Mouse (Mus musculus) lung, embryonic 16.5 days (tissue): Measurements from ENCODE around the gene Pxdc1. TPM values are rescaled to one million over a fixed set of nuclear protein-coding genes. Genes with fewer than 3 reads are reported as not detected.

ENCODE experiments used
- ATAC-seq: fragments of 200-750 bp; cut with Nextera tagmentation; 2 replicates; pipeline ENCODE4 v1.8.0; 2017; ENCODE audit warnings: low read depth, mild to moderate bottlenecking, moderate library complexity
- H3K27ac ChIP-seq: fragments of 300-500 bp; sonication (generic); 2 replicates; pipeline ENCODE4 v1.5.1; 2014; ENCODE audit warnings: mild to moderate bottlenecking, control low read depth, low read length
- H3K27me3 ChIP-seq: fragments of 300-500 bp; sonication (generic); 2 replicates; pipeline ENCODE4 v1.6.1; 2014; ENCODE audit warnings: low read depth, low read length, mixed read lengths; ENCODE audit not compliant: control insufficient read depth, insufficient read depth
- H3K36me3 ChIP-seq: fragments of 300-500 bp; sonication (generic); 2 replicates; pipeline ENCODE4 v1.6.1; 2014; ENCODE audit warnings: low read length; ENCODE audit not compliant: control insufficient read depth, insufficient read depth
- H3K4me1 ChIP-seq: fragments of 300-500 bp; sonication (generic); replicated peaks from 2 replicates; pipeline ENCODE4 v1.6.1; 2014; ENCODE audit warnings: low read length, mixed read lengths; ENCODE audit not compliant: control insufficient read depth, insufficient read depth
- H3K4me2 ChIP-seq: fragments of 300-500 bp; sonication (generic); 2 replicates; pipeline ENCODE4 v1.6.1; 2014; ENCODE audit warnings: low read depth, low read length, control low read depth
- H3K4me3 ChIP-seq: fragments of 300-500 bp; sonication (generic); 2 replicates; pipeline ENCODE4 v1.5.1; 2014; ENCODE audit warnings: mild to moderate bottlenecking, low read length, control low read depth
- H3K9ac ChIP-seq: fragments of 300-500 bp; sonication (generic); 2 replicates; pipeline ENCODE4 v1.6.1; 2014; ENCODE audit warnings: low read length, control low read depth
- H3K9me3 ChIP-seq: fragments of 300-500 bp; sonication (generic); 2 replicates; pipeline ENCODE4 v1.6.1; 2016; ENCODE audit warnings: low read length; ENCODE audit not compliant: control insufficient read depth
- WGBS: fragments of 180-500 bp; shearing (Covaris S2); extraction: QIAGEN DNeasy Blood & Tissue Kit; methylation state at CpG from one replicate; pipeline ENCODE4 v1.1.7; 2014; 5-methylcytosine and 5-hydroxymethylcytosine counted together
- polyA plus RNA-seq: library from polyadenylated mRNA; unstranded; fragments of >200 nt; fragmentation: Nextera tagmentation; extraction: Ambion mirVana; gene quantifications from 2 replicates; pipeline ENCODE4 v1.2.1, GENCODE M21; 2015

Pxdc1 gene
- polyA plus RNA-seq, 1 experiment from 2014 or later: 6.2 TPM

DNA sequence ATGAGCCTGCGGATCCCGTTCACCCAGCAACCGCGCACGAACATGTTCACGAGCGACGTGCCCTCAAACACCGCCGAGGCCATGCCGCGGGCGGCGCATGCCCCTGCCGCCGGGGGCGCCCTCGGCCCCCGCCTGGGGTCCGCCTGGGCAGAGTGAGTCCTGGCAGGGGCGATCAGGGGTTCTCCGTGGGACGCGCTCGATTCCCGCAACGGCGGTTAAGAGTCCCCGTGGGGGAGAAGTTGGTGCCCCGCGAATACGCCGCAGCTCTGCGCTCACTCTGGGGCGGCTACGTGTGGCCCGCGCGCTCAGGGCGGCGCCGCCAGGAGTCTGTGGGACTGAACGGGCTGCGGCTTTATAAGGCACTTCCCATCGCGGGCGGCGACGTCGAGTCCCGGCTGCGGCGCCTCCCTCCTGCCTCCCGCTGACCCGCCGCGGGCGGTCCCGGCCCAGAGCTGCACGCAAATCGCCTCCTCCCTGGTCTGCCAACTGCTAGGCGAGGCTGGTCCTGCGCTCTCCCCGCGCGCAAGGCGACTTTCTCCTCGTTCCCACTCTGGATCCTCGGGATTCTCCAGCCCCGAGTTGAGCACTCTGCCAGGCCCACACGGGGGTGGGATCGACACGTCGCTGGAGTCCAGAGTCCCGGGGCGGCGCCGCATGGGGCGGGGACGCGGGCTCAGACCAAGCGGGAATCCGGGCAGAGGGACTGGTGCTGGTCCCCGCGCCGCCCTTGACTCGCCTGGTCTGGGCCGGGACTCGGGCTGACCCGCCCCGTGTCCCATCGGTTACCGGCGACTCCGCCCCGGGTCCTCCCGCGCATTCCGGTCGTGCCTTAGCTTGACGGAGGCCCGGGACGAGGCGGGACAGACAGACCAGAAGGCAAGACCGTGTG is 689 bp downstream of the Pxdc1 start:
- Histone ChIP-seq H3K9ac (peak overlapping the region; percentile 77), H3K27me3 (peaks cover 3% of the 10 kb centered on the region; the same call in 1 of the 2 replicates), H3K9me3 (no peaks in the 10 kb centered on the region), H3K4me2 (peak overlapping the region; percentile 96), H3K4me3 (peak overlapping the region; percentile 57), H3K36me3 (no peaks in the 10 kb centered on the region), H3K4me1 (peaks cover 7% of the 10 kb centered on the region), H3K27ac (peak overlapping the region; percentile 56)
- peak; percentile 84 for ATAC-seq
- under 1% methylated on average over 104 of the region's 105 CpGs for WGBS

DNA sequence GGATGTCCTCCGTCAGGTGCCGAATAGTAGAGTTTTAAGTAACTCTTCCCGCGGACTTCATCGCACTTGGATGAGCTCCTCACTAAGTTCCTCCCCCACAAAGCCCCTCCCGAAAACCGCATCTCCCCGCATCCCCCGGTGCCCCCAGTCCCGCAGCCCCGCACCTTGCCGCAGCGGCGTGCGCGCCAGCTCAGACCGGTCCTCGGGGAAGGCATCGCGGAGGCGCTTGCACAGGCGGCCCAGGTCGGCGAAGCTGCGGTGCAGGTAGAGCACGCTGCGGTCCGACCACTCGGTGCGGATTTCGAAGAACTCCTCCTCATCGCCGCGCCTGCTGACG is 1.3 kb downstream of the Pxdc1 start:
- no peaks in the 10 kb centered on the region for H3K36me3 ChIP-seq
- no peak overlapping the region for H3K27ac ChIP-seq
- no peaks in the 10 kb centered on the region for H3K9me3 ChIP-seq
- H3K4me3 ChIP-seq: peak overlapping the region; percentile 57
- under 1% methylated on average over 35 of the region's 35 CpGs for WGBS
- peak overlapping the region; percentile 96 for H3K4me2 ChIP-seq
- peaks cover 7% of the 10 kb centered on the region for H3K4me1 ChIP-seq
- ATAC-seq: peak; percentile 24; the same call in 1 of the 2 replicates
- H3K27me3 ChIP-seq: peaks cover 3% of the 10 kb centered on the region; the same call in 1 of the 2 replicates
- H3K9ac ChIP-seq: peak overlapping the region; percentile 77

DNA sequence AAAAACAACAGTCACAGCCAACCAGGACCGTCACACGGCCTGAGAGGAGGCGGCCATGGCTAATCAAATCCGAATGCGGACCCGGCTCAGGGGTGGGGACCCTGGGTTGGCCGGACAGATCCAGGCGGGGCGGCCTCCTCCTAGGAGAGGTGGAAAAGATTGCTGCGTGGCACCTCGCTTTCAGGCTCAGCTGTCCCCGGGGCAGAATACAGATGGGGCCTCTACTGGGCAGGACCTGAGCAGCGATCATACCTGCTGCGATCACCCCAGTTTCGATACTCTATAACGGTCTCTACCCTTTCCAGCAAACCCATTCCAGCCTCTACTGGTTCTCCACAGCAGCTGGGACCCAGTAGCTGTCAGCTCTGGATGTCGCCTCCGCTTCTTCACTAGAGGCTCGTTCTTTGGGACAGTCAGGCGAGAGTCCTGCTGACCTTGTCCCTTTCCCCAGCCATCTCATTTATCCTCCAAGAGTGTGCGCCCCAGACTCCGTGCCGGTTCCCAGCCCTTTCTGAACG is 1.8 kb downstream of the Pxdc1 start:
- no peak overlapping the region; the same call in 1 of the 2 replicates for H3K27ac ChIP-seq
- ATAC-seq: peak; percentile 26

DNA sequence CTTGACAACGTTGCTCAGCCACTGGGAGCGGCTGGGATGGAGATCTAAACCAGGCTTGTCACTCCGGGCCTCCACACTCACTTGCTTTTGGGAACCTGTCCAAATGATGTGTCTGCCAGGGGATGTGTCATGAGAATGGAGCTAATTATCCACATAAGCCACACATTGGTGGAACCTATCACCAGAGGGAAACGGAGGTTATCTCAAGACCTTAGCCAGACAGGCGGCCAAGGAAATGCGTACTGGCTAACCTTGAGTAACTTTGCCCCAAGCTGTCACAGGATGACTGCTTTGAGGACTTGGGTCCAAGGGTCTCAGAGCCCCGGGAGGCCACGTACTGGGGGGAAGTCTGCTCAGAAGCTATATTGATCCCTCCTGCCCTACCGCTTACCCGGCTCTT is 2.3 kb downstream of the Pxdc1 start:
- Histone ChIP-seq H3K27ac (no peak overlapping the region), H3K36me3 (no peaks in the 10 kb centered on the region), H3K9me3 (no peaks in the 10 kb centered on the region), H3K27me3 (peaks cover 3% of the 10 kb centered on the region; the same call in 1 of the 2 replicates), H3K9ac (no peak overlapping the region), H3K4me1 (peaks cover 11% of the 10 kb centered on the region), H3K4me2 (peak overlapping the region; percentile 96), H3K4me3 (peak overlapping the region; percentile 57)
- no peak for ATAC-seq
- 27% methylated on average over 10 of the region's 10 CpGs for WGBS

More for the DNA sequence above, 1.8 kb downstream of the Pxdc1 start:
- Histone ChIP-seq H3K4me2 (peak overlapping the region; percentile 96), H3K4me3 (peak overlapping the region; percentile 57), H3K4me1 (peaks cover 7% of the 10 kb centered on the region), H3K9me3 (no peaks in the 10 kb centered on the region), H3K9ac (peak overlapping the region; percentile 77), H3K36me3 (no peaks in the 10 kb centered on the region), H3K27me3 (peaks cover 3% of the 10 kb centered on the region; the same call in 1 of the 2 replicates)
- 1% methylated on average over 24 of the region's 24 CpGs for WGBS

DNA sequence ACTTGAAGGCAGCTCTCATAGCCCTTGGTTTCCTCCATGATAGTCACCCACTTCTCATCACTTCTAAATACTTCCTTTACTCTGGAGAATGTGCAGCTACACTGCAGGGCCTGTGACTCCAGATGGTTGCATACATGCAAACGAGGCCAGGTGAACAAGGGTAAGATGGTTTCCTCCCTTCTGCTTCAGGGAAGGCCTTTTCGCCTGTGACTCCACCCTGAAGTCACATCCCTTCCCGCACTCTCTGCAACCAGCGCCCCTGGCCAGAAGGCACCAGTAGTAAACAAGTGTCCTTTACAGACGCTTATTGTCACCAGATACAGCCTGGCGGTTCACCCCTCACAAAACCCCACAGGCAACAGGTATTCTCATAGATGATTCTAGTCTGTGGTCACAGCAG is 2.9 kb downstream of the Pxdc1 start:
- Histone ChIP-seq H3K9ac (no peak overlapping the region), H3K4me1 (peaks cover 11% of the 10 kb centered on the region)
- 66% methylated on average over 6 of the region's 6 CpGs for WGBS

DNA sequence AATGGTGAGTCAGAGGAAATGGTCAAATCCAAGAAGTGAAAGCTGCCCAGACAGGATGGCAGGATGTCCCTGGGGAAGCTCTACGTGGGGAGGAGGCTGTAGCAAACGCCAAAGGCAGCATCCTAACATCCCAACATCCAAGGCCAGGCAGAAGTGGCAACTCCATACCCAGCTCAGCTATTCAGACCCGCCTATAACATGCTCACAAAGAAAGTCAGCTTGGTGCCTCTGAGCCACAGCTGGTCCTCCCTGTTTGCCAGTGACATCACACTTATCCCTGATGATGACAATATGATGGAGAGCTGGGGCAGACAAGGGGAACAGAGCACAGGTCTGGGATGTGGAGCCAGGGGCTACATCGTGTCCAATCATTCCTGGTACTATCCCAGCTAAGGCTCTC is 5.5 kb downstream of the Pxdc1 start:
- no peak overlapping the region for H3K9ac ChIP-seq
- 58% methylated on average over 4 of the region's 4 CpGs for WGBS
- H3K36me3 ChIP-seq: no peaks in the 10 kb centered on the region
- ATAC-seq: no peak
- no peak overlapping the region for H3K4me2 ChIP-seq
- H3K4me1 ChIP-seq: peaks cover 11% of the 10 kb centered on the region
- peaks cover 3% of the 10 kb centered on the region; the same call in 1 of the 2 replicates for H3K27me3 ChIP-seq
- H3K9me3 ChIP-seq: no peaks in the 10 kb centered on the region
- no peak overlapping the region for H3K4me3 ChIP-seq
- H3K27ac ChIP-seq: no peak overlapping the region

More for the DNA sequence above, 2.9 kb downstream of the Pxdc1 start:
- Histone ChIP-seq H3K27me3 (peaks cover 3% of the 10 kb centered on the region; the same call in 1 of the 2 replicates), H3K27ac (no peak overlapping the region), H3K9me3 (no peaks in the 10 kb centered on the region), H3K4me3 (no peak overlapping the region), H3K4me2 (no peak overlapping the region; the same call in 1 of the 2 replicates), H3K36me3 (no peaks in the 10 kb centered on the region)
- no peak for ATAC-seq

DNA sequence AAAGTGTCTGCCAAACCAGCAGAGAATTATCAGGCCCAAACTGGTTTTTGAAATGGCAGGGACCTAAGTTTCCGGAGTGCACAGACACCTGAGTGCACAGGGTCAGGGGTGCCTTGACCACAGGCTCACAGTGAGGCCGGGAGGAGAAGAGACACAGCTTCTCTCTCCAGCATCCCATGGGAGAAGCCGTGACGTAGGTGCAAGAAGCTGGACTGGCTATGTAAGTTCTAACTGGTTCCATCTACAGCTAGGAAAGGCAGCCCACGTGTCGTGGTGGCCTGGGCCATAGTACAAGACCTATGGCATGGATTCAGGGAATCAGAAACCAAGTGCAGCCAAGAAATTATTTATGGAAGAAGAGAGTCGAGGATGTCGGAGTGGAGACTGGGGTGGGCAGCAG is 6.1 kb downstream of the Pxdc1 start:
- H3K27me3 ChIP-seq: peaks cover 3% of the 10 kb centered on the region; the same call in 1 of the 2 replicates
- peaks cover 10% of the 10 kb centered on the region for H3K4me1 ChIP-seq
- 80% methylated on average over 8 of the region's 8 CpGs for WGBS
- ATAC-seq: no peak
- no peaks in the 10 kb centered on the region for H3K9me3 ChIP-seq
- H3K4me2 ChIP-seq: no peak overlapping the region
- no peak overlapping the region for H3K4me3 ChIP-seq
- H3K9ac ChIP-seq: no peak overlapping the region
- H3K27ac ChIP-seq: no peak overlapping the region
- H3K36me3 ChIP-seq: no peaks in the 10 kb centered on the region

DNA sequence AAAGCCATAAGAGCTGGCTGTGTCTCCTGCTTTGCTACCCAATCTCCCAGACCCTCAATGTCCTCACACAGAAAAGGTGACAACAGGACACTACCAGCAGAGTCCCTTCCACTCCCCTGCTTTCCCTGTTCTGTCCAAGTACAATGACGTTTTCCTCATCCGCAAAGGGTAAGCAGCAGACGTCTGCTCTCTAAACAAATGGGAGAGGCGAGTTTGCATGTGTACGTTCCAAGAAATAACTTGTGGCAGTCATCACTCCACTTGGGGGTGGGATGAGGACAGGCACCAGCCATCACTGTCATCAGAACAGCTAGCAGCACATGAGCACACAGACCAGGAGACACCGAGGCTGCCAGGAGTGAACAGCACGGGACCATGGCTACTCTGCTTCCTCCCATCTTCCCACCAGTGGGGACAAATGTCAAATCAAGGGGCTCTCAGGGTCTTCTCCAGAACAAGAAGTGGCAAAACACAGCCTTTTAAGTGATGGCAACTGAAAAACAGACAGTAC is 7.0 kb downstream of the Pxdc1 start:
- 35% methylated on average over 7 of the region's 7 CpGs for WGBS
- Histone ChIP-seq H3K4me1 (peaks cover 6% of the 10 kb centered on the region; the same call in 1 of the 2 replicates), H3K27me3 (peaks cover 3% of the 10 kb centered on the region; the same call in 1 of the 2 replicates), H3K27ac (no peak overlapping the region), H3K4me2 (no peak overlapping the region), H3K4me3 (no peak overlapping the region), H3K36me3 (no peaks in the 10 kb centered on the region), H3K9me3 (no peaks in the 10 kb centered on the region), H3K9ac (no peak overlapping the region)
- ATAC-seq: peak; percentile 39

DNA sequence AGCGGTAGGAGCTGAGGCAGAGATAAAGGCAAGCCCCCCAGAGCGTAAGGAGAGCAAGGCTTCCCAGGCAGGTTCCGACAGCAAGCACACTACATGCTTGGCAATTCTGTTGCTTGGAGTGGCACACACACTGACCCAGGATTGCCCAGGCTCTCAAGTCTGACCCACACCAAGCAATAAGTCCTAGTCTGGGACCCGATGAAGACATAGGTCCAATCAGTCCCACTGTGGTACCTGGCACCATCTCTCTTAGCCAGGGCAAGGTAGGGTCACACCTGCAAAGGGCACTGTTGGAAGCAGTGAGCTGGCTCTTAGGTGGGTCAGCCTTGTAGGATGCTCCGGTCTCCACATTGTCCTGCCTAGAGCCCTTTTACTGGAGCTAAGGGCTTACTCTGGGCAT is 7.8 kb downstream of the Pxdc1 start:
- Histone ChIP-seq H3K4me3 (no peak overlapping the region), H3K27me3 (peaks cover 3% of the 10 kb centered on the region; the same call in 1 of the 2 replicates), H3K4me2 (no peak overlapping the region), H3K36me3 (no peaks in the 10 kb centered on the region), H3K9ac (no peak overlapping the region), H3K9me3 (no peaks in the 10 kb centered on the region), H3K27ac (no peak overlapping the region), H3K4me1 (peaks cover 4% of the 10 kb centered on the region; the same call in 1 of the 2 replicates)
- 93% methylated on average over 5 of the region's 5 CpGs for WGBS
- ATAC-seq: no peak
